Mouse (Mus musculus) midbrain, embryonic 16.5 days (tissue): ENCODE measurements around the gene Igf2bp2. TPM values are rescaled to one million over a fixed set of nuclear protein-coding genes. Genes with fewer than 3 reads are reported as not detected.

Source experiments
- ATAC-seq: fragments of 200-750 bp; cut with Nextera tagmentation; 2 replicates; pipeline ENCODE4 v1.8.0; 2017; ENCODE audit warnings: moderate TSS enrichment
- H3K27ac ChIP-seq: fragments of 300-500 bp; sonication (generic); 2 replicates; pipeline ENCODE4 v1.5.1; 2014; ENCODE audit warnings: mild to moderate bottlenecking, low read length, mixed read lengths
- H3K27me3 ChIP-seq: fragments of 300-500 bp; sonication (generic); 2 replicates; pipeline ENCODE4 v1.6.1; 2014; ENCODE audit warnings: low read depth, low read length, mixed read lengths; ENCODE audit not compliant: control insufficient read depth, insufficient read depth
- H3K36me3 ChIP-seq: fragments of 300-500 bp; sonication (generic); 2 replicates; pipeline ENCODE4 v1.6.1; 2014; ENCODE audit warnings: mild to moderate bottlenecking, low read length, moderate library complexity, mixed read lengths; ENCODE audit not compliant: control insufficient read depth, insufficient read depth
- H3K4me1 ChIP-seq: fragments of 300-500 bp; sonication (generic); 2 replicates; pipeline ENCODE4 v1.6.1; 2014; ENCODE audit warnings: mild to moderate bottlenecking, low read length, mixed read lengths; ENCODE audit not compliant: control insufficient read depth, insufficient read depth
- H3K4me2 ChIP-seq: fragments of 300-500 bp; sonication (generic); 2 replicates; pipeline ENCODE4 v1.6.1; 2014; ENCODE audit warnings: mild to moderate bottlenecking, low read length, mixed read lengths
- H3K4me3 ChIP-seq: fragments of 300-500 bp; sonication (generic); 2 replicates; pipeline ENCODE4 v1.5.1; 2014; ENCODE audit warnings: low read depth, mild to moderate bottlenecking, low read length, moderate library complexity, mixed read lengths
- H3K9ac ChIP-seq: fragments of 300-500 bp; sonication (generic); 2 replicates; pipeline ENCODE4 v1.6.1; 2014; ENCODE audit warnings: low read depth, low read length, mixed read lengths
- H3K9me3 ChIP-seq: fragments of 300-500 bp; sonication (generic); replicated peaks from 2 replicates; pipeline ENCODE4 v1.6.1; 2014; ENCODE audit warnings: mild to moderate bottlenecking, low read length, mixed read lengths; ENCODE audit not compliant: control insufficient read depth, poor library complexity, severe bottlenecking
- WGBS: fragments of 180-500 bp; shearing (Covaris S2); extraction: QIAGEN DNeasy Blood & Tissue Kit; methylation state at CpG from one replicate; pipeline ENCODE4 v1.1.7; 2014; 5-methylcytosine and 5-hydroxymethylcytosine counted together
- polyA plus RNA-seq: library from polyadenylated mRNA; unstranded; fragments of >200 nt; fragmentation: Nextera tagmentation; extraction: Ambion mirVana; gene quantifications from 2 replicates; pipeline ENCODE4 v1.2.1, GENCODE M21; 2015

Igf2bp2 gene
- polyA plus RNA-seq, 1 experiment from 2014 or later, result 9.7 TPM

DNA sequence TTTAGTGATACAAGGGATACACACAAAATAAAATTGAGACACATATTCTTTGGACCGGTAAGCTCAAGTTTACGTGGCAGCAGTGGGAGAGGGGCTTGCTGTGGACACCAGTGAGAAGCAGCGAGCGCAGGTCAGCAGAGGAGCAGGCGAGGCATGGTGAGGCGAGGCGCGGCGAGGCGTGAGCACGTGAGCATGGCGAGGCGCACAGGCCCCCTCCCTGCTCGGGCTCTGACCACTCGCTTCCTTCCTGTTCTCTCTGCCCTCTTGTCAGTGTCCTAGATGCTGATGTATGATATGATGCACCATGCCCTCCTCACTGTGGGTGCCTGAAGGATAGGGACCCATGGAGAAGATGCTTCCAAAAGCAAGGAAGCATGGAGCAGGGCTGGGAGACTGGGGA is 43.6 kb downstream of the Igf2bp2 start:
- H3K36me3 ChIP-seq, result no peaks in the 10 kb centered on the region
- 0 out of 2 replicates have a peak, but pooled peaks cover 2% of the 10 kb centered on the region for H3K4me1 ChIP-seq
- WGBS, result 93% methylated on average over 15 of the region's 15 CpGs
- no peaks in the 10 kb centered on the region for H3K9me3 ChIP-seq
- H3K4me2 ChIP-seq, result no peak overlapping the region
- no peak for ATAC-seq
- no peaks in the 10 kb centered on the region for H3K27me3 ChIP-seq
- no peak overlapping the region for H3K4me3 ChIP-seq
- H3K9ac ChIP-seq, result no peak overlapping the region
- no peak overlapping the region for H3K27ac ChIP-seq

DNA sequence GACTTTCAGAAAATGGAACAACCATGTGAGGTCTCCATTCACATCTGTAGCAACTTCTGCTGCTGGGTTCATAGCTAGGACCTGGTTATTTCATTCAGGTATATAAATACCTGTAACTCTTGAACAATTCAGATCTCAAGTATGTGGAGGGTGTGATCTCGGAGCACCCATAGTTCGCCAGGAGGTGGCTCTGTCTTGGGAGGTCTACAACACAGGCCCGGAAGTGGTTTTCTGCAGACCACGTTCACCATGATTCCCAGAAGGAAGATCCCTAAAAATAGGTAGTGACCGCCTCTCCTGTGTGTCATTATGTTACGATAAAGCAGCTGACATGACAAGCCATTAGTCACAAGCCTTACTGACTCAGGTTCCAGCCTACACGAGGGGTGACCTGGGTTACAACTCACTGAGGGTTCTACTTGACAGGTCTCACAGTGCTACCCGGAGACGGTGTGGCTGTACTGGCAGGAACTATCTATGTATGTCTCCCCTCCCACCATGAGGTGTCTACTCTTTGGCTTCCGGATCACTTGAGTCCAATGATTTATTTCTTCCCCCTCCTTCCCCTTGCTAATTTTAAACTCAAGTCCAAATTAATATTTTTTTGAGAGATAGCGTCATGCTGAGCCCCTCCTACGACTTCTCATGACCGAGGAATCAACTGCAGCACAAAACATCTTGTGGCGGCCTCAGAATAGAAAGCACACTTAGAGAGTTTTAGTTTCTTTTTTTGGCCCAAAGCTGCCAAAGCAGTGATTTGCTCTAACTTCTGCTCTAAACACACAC is 44.2 kb downstream of the Igf2bp2 start:
- WGBS, result 90% methylated on average over 14 of the region's 14 CpGs
- H3K9me3 ChIP-seq, result no peaks in the 10 kb centered on the region
- no peak overlapping the region for H3K4me2 ChIP-seq
- no peak overlapping the region for H3K9ac ChIP-seq
- H3K27me3 ChIP-seq, result no peaks in the 10 kb centered on the region
- H3K27ac ChIP-seq, result no peak overlapping the region
- no peaks in the 10 kb centered on the region for H3K36me3 ChIP-seq
- H3K4me3 ChIP-seq, result no peak overlapping the region
- 0 out of 2 replicates have a peak, but pooled peaks cover 2% of the 10 kb centered on the region for H3K4me1 ChIP-seq
- ATAC-seq, result no peak

DNA sequence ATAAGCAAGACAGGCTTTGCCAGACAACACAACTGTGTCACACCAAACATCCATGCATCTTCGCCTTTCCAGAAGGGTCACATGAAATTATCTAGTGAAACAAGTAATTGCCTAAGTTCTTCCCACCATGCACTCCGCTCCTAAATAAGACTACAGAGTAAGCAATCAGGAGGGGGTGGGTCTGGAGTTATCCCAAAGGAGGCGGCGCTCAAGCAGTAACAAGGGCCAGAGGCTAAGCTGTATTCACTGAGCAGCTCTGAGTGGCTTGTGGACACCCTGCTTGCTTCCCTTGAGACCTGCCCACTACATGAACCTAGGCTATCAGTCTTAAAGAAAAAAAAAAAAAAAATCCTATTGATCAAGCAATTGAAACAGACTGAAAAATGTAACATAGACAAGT is 44.9 kb downstream of the Igf2bp2 start:
- Histone ChIP-seq H3K4me1 (no peaks in the 10 kb centered on the region), H3K9me3 (no peaks in the 10 kb centered on the region), H3K27ac (no peak overlapping the region), H3K4me3 (no peak overlapping the region), H3K36me3 (no peaks in the 10 kb centered on the region), H3K27me3 (no peaks in the 10 kb centered on the region), H3K9ac (no peak overlapping the region), H3K4me2 (no peak overlapping the region)
- 88% methylated on average over 4 of the region's 4 CpGs for WGBS
- ATAC-seq, result no peak

DNA sequence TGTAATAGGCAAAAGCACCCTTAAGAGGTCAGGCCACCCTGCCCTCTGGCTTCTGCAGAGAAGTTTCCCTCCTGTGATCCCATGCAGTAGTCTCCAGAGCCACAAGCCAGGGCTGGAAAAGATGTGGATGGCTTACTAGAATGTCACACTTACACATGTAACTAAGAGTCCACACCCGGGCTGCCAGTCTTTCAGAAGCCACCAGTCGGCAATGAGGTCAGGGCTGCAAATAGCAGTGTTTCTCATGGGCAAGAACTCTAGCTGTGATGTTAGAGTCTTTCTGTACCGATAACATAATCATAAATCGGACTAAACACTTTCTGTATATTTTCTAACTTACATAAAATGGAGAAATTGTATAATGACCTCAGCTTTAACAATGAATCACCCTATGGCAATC is 46.4 kb downstream of the Igf2bp2 start:
- ATAC-seq, result no peak
- H3K36me3 ChIP-seq, result no peaks in the 10 kb centered on the region
- H3K4me3 ChIP-seq, result no peak overlapping the region
- no peak overlapping the region for H3K27ac ChIP-seq
- H3K9ac ChIP-seq, result no peak overlapping the region
- 94% methylated on average over 4 of the region's 4 CpGs for WGBS
- H3K4me1 ChIP-seq, result no peaks in the 10 kb centered on the region
- no peaks in the 10 kb centered on the region for H3K27me3 ChIP-seq
- no peaks in the 10 kb centered on the region for H3K9me3 ChIP-seq
- no peak overlapping the region for H3K4me2 ChIP-seq

DNA sequence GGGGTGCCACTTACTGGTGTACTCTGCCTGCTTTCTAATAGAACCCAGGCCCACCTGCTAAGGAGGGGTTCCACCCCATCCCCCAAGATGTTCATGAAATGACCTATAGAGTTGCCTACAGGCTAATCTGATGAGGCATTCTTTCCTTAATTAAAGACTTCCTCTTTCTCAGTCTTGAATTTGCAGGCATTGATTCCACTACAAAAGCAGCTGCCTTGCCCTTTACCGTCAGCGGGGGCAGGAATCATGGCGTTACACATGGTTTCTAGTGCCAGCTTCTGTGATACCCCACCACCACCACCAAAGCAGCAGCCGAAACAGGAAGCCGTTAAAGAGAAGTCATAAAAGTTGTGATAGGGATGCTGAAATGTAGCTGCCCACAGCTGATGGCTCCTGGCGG is 47.0 kb downstream of the Igf2bp2 start:
- H3K27me3 ChIP-seq, result no peaks in the 10 kb centered on the region
- H3K4me3 ChIP-seq, result no peak overlapping the region
- no peak overlapping the region for H3K27ac ChIP-seq
- H3K4me1 ChIP-seq, result no peaks in the 10 kb centered on the region
- H3K9me3 ChIP-seq, result no peaks in the 10 kb centered on the region
- H3K4me2 ChIP-seq, result no peak overlapping the region
- 86% methylated on average over 6 of the region's 6 CpGs for WGBS
- H3K9ac ChIP-seq, result no peak overlapping the region
- no peak for ATAC-seq
- no peaks in the 10 kb centered on the region for H3K36me3 ChIP-seq

DNA sequence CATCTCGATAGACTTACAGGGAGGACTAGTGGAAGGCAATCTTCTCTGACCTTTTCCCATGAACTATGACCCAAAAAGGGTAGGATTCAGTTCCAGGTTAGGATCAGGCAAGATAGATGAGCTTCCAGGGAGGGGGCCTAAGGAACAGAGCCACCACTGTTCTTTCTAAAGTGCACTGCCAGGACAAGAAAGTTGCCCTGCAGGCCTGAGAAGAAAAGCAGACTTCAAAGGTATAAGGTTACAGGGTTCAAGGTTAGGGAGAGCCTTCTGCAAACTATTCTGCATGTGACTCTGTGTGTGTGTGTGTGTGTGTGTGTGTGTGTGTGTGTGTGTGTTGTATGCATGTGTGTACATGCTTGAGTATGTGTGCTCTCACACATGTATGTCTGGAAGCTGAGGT is 53.1 kb downstream of the Igf2bp2 start:
- no peaks in the 10 kb centered on the region for H3K9me3 ChIP-seq
- no peak overlapping the region for H3K4me3 ChIP-seq
- peaks cover 2% of the 10 kb centered on the region for H3K4me1 ChIP-seq
- ATAC-seq, result no peak
- H3K27ac ChIP-seq, result no peak overlapping the region
- WGBS, result 87% methylated on average over 1 of the region's 1 CpGs
- no peaks in the 10 kb centered on the region for H3K27me3 ChIP-seq
- no peak overlapping the region for H3K4me2 ChIP-seq
- H3K9ac ChIP-seq, result no peak overlapping the region
- H3K36me3 ChIP-seq, result no peaks in the 10 kb centered on the region

DNA sequence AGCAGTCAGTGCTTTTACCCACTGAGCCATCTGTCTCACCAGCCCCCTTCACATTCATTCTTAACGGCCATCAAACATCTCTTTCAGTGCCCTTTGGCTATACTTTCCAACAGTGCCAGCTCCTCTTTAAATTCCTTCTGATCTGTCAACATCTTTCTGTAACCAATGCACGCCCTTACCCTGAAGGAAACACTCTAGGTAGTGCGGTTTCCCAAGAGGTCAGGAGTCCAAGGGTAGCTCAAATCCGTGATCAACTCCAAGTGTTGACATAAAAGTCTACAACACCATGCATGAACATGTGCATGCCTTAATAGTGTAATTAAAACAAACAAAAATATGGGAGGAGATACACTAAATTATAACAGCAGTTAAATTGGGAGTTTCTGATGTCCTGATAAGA is 53.9 kb downstream of the Igf2bp2 start:
- Histone ChIP-seq H3K4me3 (no peak overlapping the region), H3K9me3 (no peaks in the 10 kb centered on the region), H3K9ac (no peak overlapping the region), H3K4me2 (no peak overlapping the region), H3K27me3 (no peaks in the 10 kb centered on the region), H3K4me1 (peaks cover 2% of the 10 kb centered on the region), H3K27ac (no peak overlapping the region), H3K36me3 (no peaks in the 10 kb centered on the region)
- no peak for ATAC-seq
- WGBS, result 85% methylated on average over 4 of the region's 4 CpGs

DNA sequence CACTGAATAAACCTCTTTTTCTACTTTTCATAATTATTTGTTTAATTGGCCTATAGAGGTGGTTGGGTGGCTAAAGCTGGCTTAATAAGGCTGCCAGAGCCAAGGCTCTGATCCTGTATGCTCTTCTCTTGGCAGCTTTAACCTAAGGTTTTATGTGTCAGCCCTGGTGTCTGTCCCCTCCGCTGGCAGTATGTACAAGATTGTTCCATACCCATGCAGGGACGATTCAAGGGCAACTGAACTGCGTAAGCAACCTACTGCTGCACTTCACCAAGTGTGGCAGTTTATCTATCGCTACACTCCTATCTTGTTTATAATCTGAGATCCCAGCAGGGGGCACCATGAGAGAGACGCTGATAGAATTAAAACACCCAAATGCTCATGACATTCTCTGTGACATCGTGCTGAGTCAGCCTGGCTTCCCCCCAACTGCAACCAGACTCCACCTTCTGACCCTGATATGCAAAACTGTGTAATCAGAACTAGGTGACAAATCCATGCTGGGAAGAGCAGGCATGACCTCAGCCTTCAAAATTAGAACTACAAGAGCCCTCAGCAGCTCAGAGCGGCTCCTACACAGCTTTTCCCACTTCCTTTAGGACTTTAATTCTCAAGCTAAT is 55.1 kb downstream of the Igf2bp2 start:
- H3K4me2 ChIP-seq, result no peak overlapping the region
- H3K27me3 ChIP-seq, result no peaks in the 10 kb centered on the region
- no peak for ATAC-seq
- no peaks in the 10 kb centered on the region for H3K9me3 ChIP-seq
- no peaks in the 10 kb centered on the region for H3K36me3 ChIP-seq
- WGBS, result 59% methylated on average over 7 of the region's 7 CpGs
- H3K4me3 ChIP-seq, result no peak overlapping the region
- no peak overlapping the region for H3K27ac ChIP-seq
- peaks cover 2% of the 10 kb centered on the region for H3K4me1 ChIP-seq
- no peak overlapping the region for H3K9ac ChIP-seq

DNA sequence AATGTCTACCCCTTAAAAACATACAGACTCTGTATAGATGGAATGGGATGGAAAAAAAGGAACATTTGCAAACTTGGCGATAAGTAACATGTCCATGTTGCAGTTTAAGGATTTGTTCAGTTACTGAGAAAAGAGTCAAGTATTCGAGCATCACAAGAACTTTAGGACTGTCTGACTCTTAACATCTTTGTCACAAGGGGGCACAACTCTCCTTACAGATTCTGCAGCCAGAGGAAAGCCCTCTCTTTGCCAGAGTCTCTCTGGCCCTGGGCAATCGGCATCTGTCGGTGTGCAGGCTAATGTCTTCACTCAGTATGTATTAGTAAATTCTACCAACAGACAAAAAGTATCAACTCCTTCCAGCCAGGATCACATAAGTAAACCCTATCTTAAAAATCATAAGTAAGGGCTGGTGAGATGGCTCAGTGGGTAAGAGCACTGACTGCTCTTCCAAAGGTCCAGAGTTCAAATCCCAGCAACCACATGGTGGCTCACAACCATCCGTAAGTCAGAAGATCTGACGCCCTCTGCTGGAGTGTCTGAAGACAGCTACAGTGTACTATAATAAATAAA is 57.0 kb downstream of the Igf2bp2 start:
- Histone ChIP-seq H3K4me1 (peaks cover 2% of the 10 kb centered on the region), H3K4me3 (no peak overlapping the region), H3K9ac (no peak overlapping the region), H3K36me3 (no peaks in the 10 kb centered on the region), H3K9me3 (no peaks in the 10 kb centered on the region), H3K27ac (no peak overlapping the region), H3K27me3 (no peaks in the 10 kb centered on the region), H3K4me2 (no peak overlapping the region)
- WGBS, result 85% methylated on average over 6 of the region's 6 CpGs
- no peak for ATAC-seq
